Mouse (Mus musculus) bone marrow macrophage, adult 2 months (primary cell): ENCODE results near the gene Sesn1. TPM values are rescaled to one million over a fixed set of nuclear protein-coding genes. Genes with fewer than 3 reads are reported as not detected.

ENCODE experiments used
- H3K27ac ChIP-seq: 2 replicates; pipeline ENCODE4 v1.5.1; 2012; ENCODE audit warnings: low read depth, low read length; ENCODE audit not compliant: insufficient read depth
- H3K4me1 ChIP-seq: 2 replicates; pipeline ENCODE4 v1.6.1; 2012; ENCODE audit warnings: low read length; ENCODE audit not compliant: control insufficient read depth, insufficient read depth
- H3K4me3 ChIP-seq: 2 replicates; pipeline ENCODE4 v1.5.1; 2012; ENCODE audit warnings: mild to moderate bottlenecking, low read length, moderate library complexity; ENCODE audit not compliant: insufficient read depth
- CTCF ChIP-seq: IDR thresholded peaks from 2 replicates; pipeline ENCODE4 v1.5.1; 2012; ENCODE audit warnings: low read depth, mild to moderate bottlenecking, low read length, moderate library complexity
- POLR2A ChIP-seq: IDR thresholded peaks from 2 replicates; pipeline ENCODE4 v1.6.1; 2012; ENCODE audit warnings: mild to moderate bottlenecking, low read depth, low read length, borderline replicate concordance
- polyA plus RNA-seq: library from polyadenylated mRNA; stranded (reverse); fragments of >200 nt; gene quantifications from 2 replicates; pipeline ENCODE4 v1.2.4, GENCODE M21; 2012; ENCODE audit not compliant: missing spikeins, insufficient read depth, insufficient read length

The Sesn1 gene
- polyA plus RNA-seq, 1 experiment, result 238 TPM

GRCm38 (mm10) chr10:41829980-41830379 lies 20.2 kb downstream of the Sesn1 start:
- H3K4me3 ChIP-seq, result no peak overlapping the region
- TF ChIP-seq CTCF, result no peak
- no peak for TF ChIP-seq POLR2A

GRCm38 (mm10) chr10:41830445-41830844 lies 20.7 kb downstream of the Sesn1 start:
- Histone ChIP-seq H3K27ac (peak overlapping the region; percentile 32; the same call in 1 of the 2 replicates), H3K4me1 (peaks cover 31% of the 10 kb centered on the region), H3K4me3 (no peak overlapping the region)
- no peak for TF ChIP-seq CTCF
- no peak for TF ChIP-seq POLR2A

More at GRCm38 (mm10) chr10:41829980-41830379, 20.2 kb downstream of the Sesn1 start:
- H3K27ac ChIP-seq, result no peak overlapping the region
- H3K4me1 ChIP-seq, result peaks cover 31% of the 10 kb centered on the region

GRCm38 (mm10) chr10:41830851-41831522 lies 21.3 kb downstream of the Sesn1 start:
- H3K4me3 ChIP-seq, result no peak overlapping the region
- peaks cover 31% of the 10 kb centered on the region for H3K4me1 ChIP-seq
- H3K27ac ChIP-seq, result peak overlapping the region; percentile 17; the same call in 1 of the 2 replicates
- TF ChIP-seq CTCF (no peak), POLR2A (no peak)

- H3K4me1 ChIP-seq, result peaks cover 25% of the 10 kb centered on the region
- no peak overlapping the region for H3K27ac ChIP-seq
- TF ChIP-seq CTCF (no peak), POLR2A (no peak)
- H3K4me3 ChIP-seq, result no peak overlapping the region
Measured at GRCm38 (mm10) chr10:41832191-41832590, 22.5 kb downstream of the Sesn1 start.

- TF ChIP-seq POLR2A (no peak), CTCF (no peak)
- no peak overlapping the region for H3K27ac ChIP-seq
- peaks cover 19% of the 10 kb centered on the region for H3K4me1 ChIP-seq
- no peak overlapping the region for H3K4me3 ChIP-seq
Measured at GRCm38 (mm10) chr10:41834131-41834530, 24.4 kb downstream of the Sesn1 start.

GRCm38 (mm10) chr10:41838911-41839310 lies 29.2 kb downstream of the Sesn1 start:
- H3K4me3 ChIP-seq, result no peak overlapping the region
- H3K4me1 ChIP-seq, result peaks cover 7% of the 10 kb centered on the region
- H3K27ac ChIP-seq, result no peak overlapping the region
- no peak for TF ChIP-seq CTCF
- no peak for TF ChIP-seq POLR2A

GRCm38 (mm10) chr10:41847737-41848136 lies 38.0 kb downstream of the Sesn1 start:
- H3K4me3 ChIP-seq, result no peak overlapping the region
- H3K4me1 ChIP-seq, result no peaks in the 10 kb centered on the region
- TF ChIP-seq CTCF, result no peak
- no peak for TF ChIP-seq POLR2A
- no peak overlapping the region for H3K27ac ChIP-seq

- TF ChIP-seq CTCF (no peak), POLR2A (no peak)
- Histone ChIP-seq H3K27ac (no peak overlapping the region), H3K4me1 (no peaks in the 10 kb centered on the region), H3K4me3 (no peak overlapping the region)
Measured at GRCm38 (mm10) chr10:41848721-41849120, 39.0 kb downstream of the Sesn1 start.

GRCm38 (mm10) chr10:41859820-41860219 lies 50.1 kb downstream of the Sesn1 start:
- H3K4me1 ChIP-seq, result peaks cover 6% of the 10 kb centered on the region
- no peak overlapping the region for H3K27ac ChIP-seq
- H3K4me3 ChIP-seq, result no peak overlapping the region
- no peak for TF ChIP-seq POLR2A
- TF ChIP-seq CTCF, result no peak

GRCm38 (mm10) chr10:41860275-41860688 lies 50.5 kb downstream of the Sesn1 start:
- H3K4me3 ChIP-seq, result no peak overlapping the region

More at GRCm38 (mm10) chr10:41860275-41860688, 50.5 kb downstream of the Sesn1 start:
- Histone ChIP-seq H3K27ac (peak overlapping the region; percentile 3; the same call in 1 of the 2 replicates), H3K4me1 (peaks cover 6% of the 10 kb centered on the region)
- TF ChIP-seq POLR2A (no peak), CTCF (no peak)
